Mouse (Mus musculus) ES-E14 (cell line): ENCODE measurements around the gene Ube2i.

Experiments used
- CHD2 ChIP-seq: IDR thresholded peaks from 2 replicates; pipeline ENCODE4 v1.6.1; 2014; ENCODE audit warnings: mild to moderate bottlenecking, low read depth, low read length, inconsistent platforms
- HCFC1 ChIP-seq: IDR thresholded peaks from 2 replicates; pipeline ENCODE4 v1.6.1; 2012; ENCODE audit warnings: low read length, inconsistent platforms, borderline replicate concordance; ENCODE audit not compliant: insufficient read depth
- ZC3H11A ChIP-seq: IDR thresholded peaks from 2 replicates; pipeline ENCODE4 v1.6.1; 2012; ENCODE audit warnings: low read depth, mild to moderate bottlenecking, inconsistent platforms, low read length, borderline replicate concordance

GRCm38 (mm10) chr17:25272951-25273705, 1.3 kb downstream of the Ube2i start:
- TF ChIP-seq CHD2 (no peak), ZC3H11A (no peak), HCFC1 (peak; percentile 77)
